Mouse (Mus musculus) 416B (cell line): ENCODE results near the gene Ubr4.

Experiments used
- DNase-seq: peaks from one replicate; pipeline ENCODE4 v3.0.0; 2011; ENCODE audit warnings: low read depth

Ubr4 gene

GRCm38 (mm10) chr4:139430891-139431290, 78.5 kb downstream of the Ubr4 start:
- no peak for DNase-seq

- DNase-seq, result no peak
Observed at GRCm38 (mm10) chr4:139432966-139433765, 80.8 kb downstream of the Ubr4 start.

- DNase-seq, result no peak
Observed at GRCm38 (mm10) chr4:139441244-139441643, 88.8 kb downstream of the Ubr4 start.

- no peak for DNase-seq
Observed at GRCm38 (mm10) chr4:139441806-139442205, 89.4 kb downstream of the Ubr4 start.

- no peak for DNase-seq
Observed at GRCm38 (mm10) chr4:139442391-139443355, 90.3 kb downstream of the Ubr4 start.

- DNase-seq, result no peak
Observed at GRCm38 (mm10) chr4:139444315-139444714, 91.9 kb downstream of the Ubr4 start.

GRCm38 (mm10) chr4:139446176-139446575, 93.8 kb downstream of the Ubr4 start:
- DNase-seq, result no peak

GRCm38 (mm10) chr4:139446731-139447675, 94.6 kb downstream of the Ubr4 start:
- DNase-seq, result no peak

GRCm38 (mm10) chr4:139452944-139453700, 100.7 kb downstream of the Ubr4 start:
- no peak for DNase-seq

GRCm38 (mm10) chr4:139454339-139454738, 101.9 kb downstream of the Ubr4 start:
- peak; percentile 55 for DNase-seq

- DNase-seq, result no peak
Observed at GRCm38 (mm10) chr4:139459970-139460369, 107.6 kb downstream of the Ubr4 start.

- no peak for DNase-seq
Observed at GRCm38 (mm10) chr4:139464163-139464562, 111.8 kb downstream of the Ubr4 start.

GRCm38 (mm10) chr4:139466541-139466940, 114.1 kb downstream of the Ubr4 start:
- no peak for DNase-seq

- DNase-seq, result peak; percentile 71
Observed at GRCm38 (mm10) chr4:139470198-139470597, 117.8 kb downstream of the Ubr4 start.

- DNase-seq, result no peak
Observed at GRCm38 (mm10) chr4:139476663-139477625, 124.5 kb downstream of the Ubr4 start.

GRCm38 (mm10) chr4:139477983-139478382, 125.6 kb downstream of the Ubr4 start:
- DNase-seq, result no peak

- no peak for DNase-seq
Observed at GRCm38 (mm10) chr4:139479176-139479575, 126.8 kb downstream of the Ubr4 start.

- DNase-seq, result no peak
Observed at GRCm38 (mm10) chr4:139481400-139481799, 129.0 kb downstream of the Ubr4 start.

- no peak for DNase-seq
Observed at GRCm38 (mm10) chr4:139483461-139484105, 131.2 kb downstream of the Ubr4 start.
